Mouse (Mus musculus): ENCODE results near the gene Atg10. TPM values are rescaled to one million over a fixed set of nuclear protein-coding genes. Genes with fewer than 3 reads are reported as not detected.

The Atg10 gene
- polyA plus RNA-seq, 2 experiments: 0.94 to 2.8 TPM

DNA sequence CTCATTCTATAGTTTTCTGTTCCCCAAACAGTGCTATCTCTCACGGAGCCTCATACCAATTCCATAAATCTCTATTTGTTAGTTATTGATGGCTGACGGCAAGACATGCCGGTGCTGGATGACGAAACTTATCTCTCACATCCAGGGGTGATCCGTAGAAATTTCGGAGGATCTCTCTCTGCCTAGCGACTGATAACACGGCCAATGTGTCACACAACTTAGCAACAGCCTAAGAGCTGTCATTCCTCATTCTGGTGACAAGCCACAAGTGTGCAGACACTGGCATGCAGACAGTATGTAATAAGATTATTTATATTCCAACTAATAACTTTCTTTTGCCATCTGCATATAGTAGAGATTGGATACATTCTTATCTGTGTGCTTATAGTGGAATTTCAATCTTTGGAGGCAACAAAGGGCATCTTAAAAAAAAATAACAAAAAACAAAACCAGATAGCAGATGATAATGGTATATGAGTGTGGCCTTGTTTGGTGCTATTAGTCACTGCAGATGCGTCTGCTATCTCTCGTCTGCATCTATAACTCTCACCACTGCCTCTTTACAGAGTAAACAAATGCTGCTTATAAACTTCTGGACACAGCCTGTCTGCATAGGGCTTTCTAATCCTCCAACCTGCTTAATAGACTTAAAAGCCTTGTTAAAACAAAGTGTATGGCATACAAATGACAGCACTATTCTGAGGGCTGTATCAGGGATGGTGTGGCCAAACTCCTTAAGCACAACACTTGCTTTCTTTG, 253.3 kb downstream of the Atg10 start:
- WGBS (ENCODE audit: insufficient replicate concordance): 47% methylated on average over 10 of the region's 10 CpGs
- H3K4me1 ChIP-seq (replicated peaks; ENCODE audit: control insufficient read depth in 2 of 2, insufficient read depth in 2 of 2, low read length in 1 of 2): peaks cover 0 to 7% of the 10 kb centered on the region in 2 experiments; a peak in 2 of 4 replicates
- no peaks in the 10 kb centered on the region for H3K36me3 ChIP-seq (replicated peaks; ENCODE audit: control insufficient read depth, insufficient read depth, low read depth)
- no peaks in the 10 kb centered on the region for H3K27me3 ChIP-seq (ENCODE audit: control insufficient read depth, insufficient read depth, low read length)
- H3K4me3 ChIP-seq (ENCODE audit: insufficient read depth in 1 of 2, low read depth in 2 of 2, low read length in 2 of 2): no peak overlapping the region
- ATAC-seq (ENCODE audit: insufficient read depth) (peak; percentile 83), DNase-seq (ENCODE audit: low read depth in 3 of 3, low spot score in 3 of 3) (peak; percentile 20 to 48 (median 27))
- H3K9me3 ChIP-seq (ENCODE audit: control insufficient read depth, low read length): no peaks in the 10 kb centered on the region
- H3K4me2 ChIP-seq (ENCODE audit: low read depth): no peak overlapping the region
- no peak overlapping the region for H3K27ac ChIP-seq
- H3K9ac ChIP-seq (replicated peaks): no peak overlapping the region
- TF ChIP-seq CTCF (IDR thresholded peaks at IDR 0.05; ENCODE audit: low read depth) (no peak), EP300 (IDR thresholded peaks at IDR 0.05; ENCODE audit: low read depth) (peak; percentile 41)

- Histone ChIP-seq H3K27ac (no peak overlapping the region), H3K9ac (replicated peaks) (no peak overlapping the region), H3K4me1 (replicated peaks; ENCODE audit: control insufficient read depth in 2 of 2, insufficient read depth in 2 of 2, low read length in 1 of 2) (peaks cover 0 to 7% of the 10 kb centered on the region in 2 experiments; a peak in 2 of 4 replicates), H3K4me3 (ENCODE audit: insufficient read depth in 1 of 2, low read depth in 2 of 2, low read length in 2 of 2) (no peak overlapping the region), H3K9me3 (ENCODE audit: control insufficient read depth, low read length) (no peaks in the 10 kb centered on the region), H3K36me3 (replicated peaks; ENCODE audit: control insufficient read depth, insufficient read depth, low read depth) (no peaks in the 10 kb centered on the region), H3K4me2 (ENCODE audit: low read depth) (no peak overlapping the region), H3K27me3 (ENCODE audit: control insufficient read depth, insufficient read depth, low read length) (no peaks in the 10 kb centered on the region)
- DNase-seq (ENCODE audit: low read depth in 3 of 3, low spot score in 3 of 3): no peak
- TF ChIP-seq CTCF (IDR thresholded peaks at IDR 0.05; ENCODE audit: low read depth) (no peak), EP300 (IDR thresholded peaks at IDR 0.05; ENCODE audit: low read depth) (no peak)
- 65% methylated on average over 4 of the region's 4 CpGs for WGBS (ENCODE audit: insufficient replicate concordance)
- ATAC-seq (ENCODE audit: insufficient read depth): no peak
Observed at GRCm38 (mm10) chr13:90968940-90969339, 254.8 kb downstream of the Atg10 start.

DNA sequence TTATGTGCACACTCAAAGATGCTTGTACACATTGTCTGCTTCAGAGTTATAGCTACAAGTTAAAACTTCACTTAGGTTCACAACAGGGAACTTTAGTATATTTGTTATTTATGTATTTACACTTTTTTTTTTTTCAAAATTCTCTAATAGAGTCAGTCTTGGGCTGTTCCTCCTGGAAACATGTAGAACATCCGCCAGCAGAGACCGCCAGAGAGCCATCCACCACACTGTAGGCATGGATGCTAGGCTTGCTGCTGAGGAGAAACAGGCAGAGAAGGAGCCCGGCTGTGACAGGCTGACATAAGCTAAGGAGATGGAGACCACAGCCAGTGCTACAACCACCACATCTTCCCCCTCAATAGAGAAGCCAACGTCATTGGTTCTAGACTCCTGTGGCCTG, 256.3 kb downstream of the Atg10 start:
- ATAC-seq (ENCODE audit: insufficient read depth) (no peak), DNase-seq (ENCODE audit: low read depth in 3 of 3, low spot score in 3 of 3) (peak; percentile 12 to 28 (median 22))
- Histone ChIP-seq H3K27me3 (ENCODE audit: control insufficient read depth, insufficient read depth, low read length) (no peaks in the 10 kb centered on the region), H3K36me3 (replicated peaks; ENCODE audit: control insufficient read depth, insufficient read depth, low read depth) (no peaks in the 10 kb centered on the region), H3K9ac (replicated peaks) (no peak overlapping the region), H3K27ac (no peak overlapping the region), H3K4me1 (replicated peaks; ENCODE audit: control insufficient read depth in 2 of 2, insufficient read depth in 2 of 2, low read length in 1 of 2) (peaks cover 0 to 7% of the 10 kb centered on the region in 2 experiments; a peak in 2 of 4 replicates), H3K9me3 (ENCODE audit: control insufficient read depth, low read length) (no peaks in the 10 kb centered on the region), H3K4me2 (ENCODE audit: low read depth) (no peak overlapping the region), H3K4me3 (ENCODE audit: insufficient read depth in 1 of 2, low read depth in 2 of 2, low read length in 2 of 2) (no peak overlapping the region)
- 7% methylated on average over 4 of the region's 4 CpGs for WGBS (ENCODE audit: insufficient replicate concordance)
- TF ChIP-seq EP300 (IDR thresholded peaks at IDR 0.05; ENCODE audit: low read depth) (no peak), CTCF (IDR thresholded peaks at IDR 0.05; ENCODE audit: low read depth) (peak; percentile 82)

- H3K9me3 ChIP-seq (ENCODE audit: control insufficient read depth, low read length): no peaks in the 10 kb centered on the region
- DNase-seq (ENCODE audit: low read depth in 3 of 3, low spot score in 3 of 3) (no peak), ATAC-seq (ENCODE audit: insufficient read depth) (no peak)
- 64% methylated on average over 8 of the region's 8 CpGs for WGBS (ENCODE audit: insufficient replicate concordance)
- H3K27me3 ChIP-seq (ENCODE audit: control insufficient read depth, insufficient read depth, low read length): no peaks in the 10 kb centered on the region
- no peak overlapping the region for H3K4me2 ChIP-seq (ENCODE audit: low read depth)
- H3K27ac ChIP-seq: no peak overlapping the region
- no peak overlapping the region for H3K4me3 ChIP-seq (ENCODE audit: insufficient read depth in 1 of 2, low read depth in 2 of 2, low read length in 2 of 2)
- no peak overlapping the region for H3K9ac ChIP-seq (replicated peaks)
- TF ChIP-seq EP300 (IDR thresholded peaks at IDR 0.05; ENCODE audit: low read depth) (no peak), CTCF (IDR thresholded peaks at IDR 0.05; ENCODE audit: low read depth) (no peak)
- H3K4me1 ChIP-seq (replicated peaks; ENCODE audit: control insufficient read depth in 2 of 2, insufficient read depth in 2 of 2, low read length in 1 of 2): peaks cover 0 to 5% of the 10 kb centered on the region in 2 experiments; a peak in 2 of 4 replicates
- H3K36me3 ChIP-seq (replicated peaks; ENCODE audit: control insufficient read depth, insufficient read depth, low read depth): no peaks in the 10 kb centered on the region
Observed at GRCm38 (mm10) chr13:90965996-90966395, 257.8 kb downstream of the Atg10 start.

GRCm38 (mm10) chr13:90964511-90964910, 259.3 kb downstream of the Atg10 start:
- no peak for TF ChIP-seq CTCF (IDR thresholded peaks at IDR 0.05; ENCODE audit: low read depth)
- TF ChIP-seq EP300 (IDR thresholded peaks at IDR 0.05; ENCODE audit: low read depth): no peak
- H3K4me1 ChIP-seq (replicated peaks; ENCODE audit: control insufficient read depth in 2 of 2, insufficient read depth in 2 of 2, low read length in 1 of 2): no peaks in the 10 kb centered on the region; a peak in 1 of 4 replicates
- H3K27me3 ChIP-seq (ENCODE audit: control insufficient read depth, insufficient read depth, low read length): no peaks in the 10 kb centered on the region
- H3K4me2 ChIP-seq (ENCODE audit: low read depth): no peak overlapping the region
- H3K36me3 ChIP-seq (replicated peaks; ENCODE audit: control insufficient read depth, insufficient read depth, low read depth): no peaks in the 10 kb centered on the region
- no peak overlapping the region for H3K27ac ChIP-seq
- H3K9ac ChIP-seq (replicated peaks): no peak overlapping the region
- H3K9me3 ChIP-seq (ENCODE audit: control insufficient read depth, low read length): no peaks in the 10 kb centered on the region
- DNase-seq (ENCODE audit: low read depth in 3 of 3, low spot score in 3 of 3) (no peak), ATAC-seq (ENCODE audit: insufficient read depth) (no peak)
- no peak overlapping the region for H3K4me3 ChIP-seq (ENCODE audit: insufficient read depth in 1 of 2, low read depth in 2 of 2, low read length in 2 of 2)
- 77% methylated on average over 4 of the region's 4 CpGs for WGBS (ENCODE audit: insufficient replicate concordance)
